Mouse (Mus musculus): Measurements from ENCODE around the gene Ppp2r3a. TPM values are rescaled to one million over a fixed set of nuclear protein-coding genes. Genes with fewer than 3 reads are reported as not detected.

Gene Ppp2r3a
- total RNA-seq, 2 experiments from 2014 or later = 15.4 to 17.7 TPM

DNA sequence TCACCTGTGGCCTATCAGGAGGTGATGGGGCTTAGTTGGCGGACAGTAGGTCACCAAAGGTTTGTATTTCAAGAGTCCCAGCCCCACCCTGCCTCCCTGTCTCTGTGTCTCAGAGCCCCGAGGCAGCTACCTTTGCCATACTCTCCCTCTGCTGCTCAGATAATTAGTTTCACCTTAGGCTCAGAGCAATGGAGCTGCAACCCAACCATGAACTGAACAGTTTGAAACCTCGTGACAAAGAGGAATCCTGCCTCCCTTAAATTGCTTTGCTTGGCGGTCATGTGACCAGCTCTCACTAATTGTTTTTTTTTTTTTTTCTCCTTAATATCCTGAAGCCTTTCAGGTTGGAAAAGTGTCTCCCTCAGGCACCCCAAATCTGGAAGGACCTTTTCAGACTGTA is 9.8 kb upstream of the Ppp2r3a start:
- no peak for DNase-seq (ENCODE audit: low spot score in 2 of 2)
- intact Hi-C loops (cut with DNase I) = no loop called here

DNA sequence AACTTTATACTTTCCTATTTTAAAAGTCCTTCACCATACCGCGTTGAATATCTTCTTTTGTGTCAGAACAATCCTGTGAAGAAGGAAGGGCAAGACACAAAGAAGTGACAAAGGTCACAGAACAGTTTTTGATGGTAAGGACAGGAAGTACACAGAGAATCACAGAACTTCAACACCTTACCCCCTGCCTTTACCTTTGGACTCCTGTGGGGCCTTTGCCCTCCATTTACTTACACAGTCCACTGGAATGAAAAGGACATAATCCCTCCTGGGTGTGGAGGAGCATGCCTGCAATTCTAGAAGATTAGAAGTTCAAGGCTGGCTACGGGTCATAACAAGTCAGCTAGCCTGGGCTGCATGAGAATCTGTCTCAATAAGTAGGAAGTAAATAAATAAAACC is 1.5 kb upstream of the Ppp2r3a start:
- intact Hi-C loops (cut with DNase I) = loop anchor here (5.0 kb wide), 1 partner anchor 66 kb away; no protein-coding TSS in a partner anchor
- DNase-seq (ENCODE audit: low spot score in 2 of 2) = no peak

DNA sequence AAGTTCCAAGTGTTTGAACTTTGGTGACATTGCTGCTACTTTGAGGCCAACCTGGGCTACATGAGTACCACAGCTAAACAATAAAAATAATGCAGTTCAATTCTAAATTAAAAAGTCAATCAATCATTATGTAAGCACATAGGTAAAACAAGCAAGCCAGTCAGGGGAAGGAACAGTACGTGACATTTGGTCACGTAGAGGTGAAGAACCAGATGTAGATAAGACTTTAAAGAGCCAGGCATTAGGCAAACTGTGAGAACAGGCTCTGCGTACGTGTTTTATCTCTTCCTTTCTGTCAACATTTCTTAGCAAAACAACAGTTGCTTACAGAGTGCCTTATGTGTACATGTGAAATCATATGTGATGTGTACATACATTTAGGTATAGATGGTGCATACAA is 946 bp upstream of the Ppp2r3a start:
- no peak for DNase-seq (ENCODE audit: low spot score in 2 of 2)
- intact Hi-C loops (cut with DNase I) = loop anchor here (5.0 kb wide), 1 partner anchor 65 kb away; no protein-coding TSS in a partner anchor

DNA sequence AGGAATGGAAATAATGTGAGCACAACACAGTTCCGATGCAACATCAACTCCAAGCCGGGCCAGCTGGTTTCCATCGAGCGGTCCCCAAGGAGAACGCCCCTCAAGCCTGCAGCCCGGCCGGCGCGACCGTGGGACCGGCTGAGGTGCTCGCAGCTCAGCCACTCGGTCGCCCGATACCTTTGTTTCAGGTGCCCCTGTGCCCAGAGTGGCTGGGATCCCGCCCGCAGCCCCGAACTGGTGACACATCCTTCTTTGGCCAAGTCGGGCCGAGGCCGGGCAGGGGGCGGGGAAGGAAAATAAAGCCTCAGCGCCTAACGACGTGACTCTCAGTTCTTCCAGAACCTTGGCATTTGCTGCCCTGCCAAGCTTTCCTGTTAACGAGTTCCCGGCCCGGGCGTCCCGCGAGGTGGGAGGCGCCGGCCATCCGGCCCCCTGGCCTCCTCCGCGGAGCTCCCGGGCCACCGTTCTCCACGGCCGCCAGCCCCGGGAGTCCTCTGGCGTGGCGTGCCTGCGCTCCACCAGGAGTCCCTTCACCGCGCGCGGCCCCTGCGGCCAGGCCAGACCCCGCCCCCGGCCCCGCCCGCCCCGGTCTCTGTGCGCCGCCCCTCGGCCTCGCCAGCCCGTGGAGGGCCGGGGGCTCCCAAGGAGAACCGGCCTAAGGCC is 483 bp downstream of the Ppp2r3a start:
- DNase-seq (ENCODE audit: low spot score in 2 of 2) = peak in 1 of 2 experiments; percentile 58
- intact Hi-C loops (cut with DNase I) = loop anchor here (5.0 kb wide), 1 partner anchor 64 kb away; no protein-coding TSS in a partner anchor

DNA sequence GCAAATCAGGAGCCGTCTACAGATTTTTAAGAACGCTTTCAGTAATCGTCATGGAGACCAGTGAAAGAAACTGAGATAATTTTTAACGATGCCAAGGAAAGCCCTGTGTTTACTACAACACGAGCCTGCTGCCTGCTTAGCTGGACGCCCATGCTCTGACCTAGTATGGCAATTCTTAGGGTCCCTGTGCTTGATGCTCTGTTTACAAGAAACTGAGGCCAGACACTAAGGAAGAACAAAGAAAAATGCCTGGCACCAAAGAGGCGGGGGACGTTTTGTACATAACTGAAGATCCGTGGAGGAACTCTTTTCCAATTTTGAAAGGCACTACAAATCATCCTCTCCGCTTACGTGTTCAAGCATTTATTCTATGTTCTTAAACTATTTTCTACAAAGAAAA is 1.1 kb downstream of the Ppp2r3a start:
- intact Hi-C loops (cut with DNase I) = loop anchor here (5.0 kb wide), 1 partner anchor 63 kb away; no protein-coding TSS in a partner anchor
- peak; percentile 11 to 23 for DNase-seq (ENCODE audit: low spot score in 2 of 2)

DNA sequence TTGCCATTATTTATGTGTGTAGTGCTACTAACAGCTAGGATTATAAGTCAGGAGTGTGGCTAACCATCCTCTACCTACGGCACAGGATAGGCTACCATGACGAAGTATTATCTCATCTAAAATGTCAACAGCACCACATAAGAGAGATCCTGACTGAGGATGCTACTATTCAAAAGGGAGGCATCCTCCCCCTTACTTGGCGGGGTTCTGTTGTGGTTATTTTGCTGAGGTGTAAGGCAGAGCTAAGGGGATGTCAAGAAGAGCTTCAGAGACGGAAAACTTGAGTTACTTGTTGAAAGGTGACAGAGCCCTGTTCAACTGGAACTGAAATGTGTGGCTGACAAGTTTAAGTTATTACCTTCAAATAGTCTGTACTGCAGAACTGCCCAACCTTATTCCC is 2.0 kb downstream of the Ppp2r3a start:
- intact Hi-C loops (cut with DNase I) = loop anchor here (5.0 kb wide), 1 partner anchor 62 kb away; no protein-coding TSS in a partner anchor
- no peak for DNase-seq (ENCODE audit: low spot score in 2 of 2)

DNA sequence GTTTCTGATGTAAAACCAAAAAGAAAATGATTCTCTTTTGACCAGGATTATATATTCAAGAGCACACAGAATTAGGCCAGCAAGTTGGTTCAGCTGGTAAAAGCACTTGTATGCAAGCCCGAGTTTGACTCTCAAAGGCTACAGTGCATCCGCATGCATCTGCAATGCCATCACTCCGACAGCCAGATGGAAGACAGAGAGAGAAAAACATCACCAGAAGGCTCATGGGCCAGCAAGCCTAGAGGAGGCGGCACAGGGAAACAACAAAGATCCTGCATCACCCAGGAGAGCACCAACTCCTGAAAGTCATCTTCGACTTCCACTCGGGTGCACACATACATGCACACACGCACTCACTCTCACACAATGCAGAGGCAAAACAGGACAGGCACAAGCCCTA is 4.1 kb downstream of the Ppp2r3a start:
- DNase-seq (ENCODE audit: low spot score in 2 of 2) = peak in 1 of 2 experiments; percentile 9
- intact Hi-C loops (cut with DNase I) = no loop called here

DNA sequence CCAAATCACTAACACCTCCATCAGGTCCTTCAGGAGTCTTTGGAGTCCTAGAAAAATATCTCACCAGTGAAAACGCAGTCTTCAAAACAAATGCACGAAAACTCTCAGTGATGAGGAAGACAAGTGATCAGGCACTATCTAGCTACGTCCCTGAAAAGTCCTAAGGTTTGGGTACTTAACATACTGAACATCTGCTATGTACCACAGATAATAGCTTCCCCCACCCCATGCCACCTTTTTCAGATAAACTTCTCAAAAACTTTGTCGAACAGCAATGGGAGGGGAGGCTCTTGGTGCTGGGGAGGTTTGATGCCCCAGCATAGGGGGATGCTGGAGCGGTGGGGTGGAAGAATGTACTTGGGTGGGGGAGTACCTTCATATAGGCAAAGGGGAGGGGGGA is 6.1 kb downstream of the Ppp2r3a start:
- intact Hi-C loops (cut with DNase I) = no loop called here
- no peak for DNase-seq (ENCODE audit: low spot score in 2 of 2)

DNA sequence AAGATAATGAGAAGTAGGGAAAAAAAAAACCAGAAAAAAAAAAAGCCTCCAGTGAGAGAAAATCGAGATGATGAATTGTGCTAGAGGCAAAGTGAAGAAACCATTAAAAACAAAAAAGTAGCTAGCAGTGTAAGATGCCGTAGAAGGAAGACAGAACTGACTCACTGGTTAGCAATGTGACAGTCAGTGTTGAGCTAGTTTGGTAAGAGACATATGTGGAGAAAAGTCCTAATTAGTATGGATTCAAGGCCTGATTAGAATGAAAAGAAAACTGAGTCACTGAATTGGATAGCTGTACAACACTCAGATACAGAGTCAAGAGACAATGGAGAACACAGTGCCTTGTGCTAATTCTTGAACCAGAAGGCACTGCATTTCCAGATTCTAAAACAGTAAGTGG is 7.9 kb downstream of the Ppp2r3a start:
- intact Hi-C loops (cut with DNase I) = no loop called here
- DNase-seq (ENCODE audit: low spot score in 2 of 2) = no peak

DNA sequence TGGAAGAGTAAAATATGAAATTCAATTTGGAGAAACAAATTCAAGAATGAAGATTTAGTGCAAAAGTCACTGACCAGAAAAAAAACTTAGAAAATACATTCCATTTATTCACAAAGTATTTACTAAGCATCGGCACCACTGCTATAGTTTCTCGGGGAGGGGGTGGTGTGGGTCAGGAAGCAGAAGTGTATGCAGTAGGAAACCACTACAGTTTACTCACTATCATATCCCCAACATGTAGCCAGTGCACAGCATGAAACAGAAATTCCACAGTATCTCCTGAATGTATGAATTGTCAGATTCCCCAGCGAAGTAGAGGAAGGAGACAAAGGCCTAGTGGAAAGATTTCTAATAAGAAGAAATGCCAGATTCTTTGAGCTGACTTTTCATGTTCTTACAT is 11.4 kb downstream of the Ppp2r3a start:
- no peak for DNase-seq (ENCODE audit: low spot score in 2 of 2)
- intact Hi-C loops (cut with DNase I) = no loop called here

DNA sequence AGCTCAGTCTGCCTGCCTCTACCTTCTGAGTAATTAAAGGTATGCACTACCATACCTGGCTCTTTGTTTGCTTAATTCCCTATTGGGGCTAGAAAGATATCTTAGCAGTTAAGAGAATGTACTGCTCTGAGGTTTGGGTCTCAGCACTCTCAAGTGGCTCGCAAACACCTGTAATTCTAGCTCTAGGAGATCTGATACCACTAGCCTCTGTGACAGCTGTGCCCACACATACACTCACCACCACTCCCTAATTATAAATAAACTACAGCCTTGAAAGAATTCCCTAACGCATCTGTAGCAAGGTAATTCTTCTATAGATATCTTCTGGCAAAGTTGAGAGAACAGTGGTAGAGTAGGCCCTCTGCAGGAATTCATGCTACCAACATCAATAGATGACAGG is 15.8 kb downstream of the Ppp2r3a start:
- DNase-seq (ENCODE audit: low spot score in 2 of 2) = no peak
- intact Hi-C loops (cut with DNase I) = no loop called here

DNA sequence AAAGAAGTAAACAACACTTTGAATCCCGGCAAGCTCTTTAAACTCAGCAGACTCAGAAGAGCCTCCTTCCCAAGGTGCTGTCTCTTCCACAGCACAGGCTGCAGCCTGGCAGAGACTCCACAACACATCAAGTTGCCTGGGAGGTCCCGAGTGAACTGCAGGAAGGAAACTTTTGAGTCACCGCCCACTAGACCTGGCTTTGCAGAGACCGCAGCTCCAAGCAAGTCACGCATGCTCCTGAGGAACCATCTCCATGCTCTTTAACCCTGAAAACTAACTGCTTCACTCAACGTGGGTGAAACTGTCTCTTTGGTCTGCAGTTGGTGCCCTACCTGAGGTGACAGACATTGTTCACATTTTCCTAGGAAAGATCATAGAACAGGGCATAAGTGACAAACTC is 19.6 kb downstream of the Ppp2r3a start:
- intact Hi-C loops (cut with DNase I) = no loop called here
- DNase-seq (ENCODE audit: low spot score in 2 of 2) = no peak

DNA sequence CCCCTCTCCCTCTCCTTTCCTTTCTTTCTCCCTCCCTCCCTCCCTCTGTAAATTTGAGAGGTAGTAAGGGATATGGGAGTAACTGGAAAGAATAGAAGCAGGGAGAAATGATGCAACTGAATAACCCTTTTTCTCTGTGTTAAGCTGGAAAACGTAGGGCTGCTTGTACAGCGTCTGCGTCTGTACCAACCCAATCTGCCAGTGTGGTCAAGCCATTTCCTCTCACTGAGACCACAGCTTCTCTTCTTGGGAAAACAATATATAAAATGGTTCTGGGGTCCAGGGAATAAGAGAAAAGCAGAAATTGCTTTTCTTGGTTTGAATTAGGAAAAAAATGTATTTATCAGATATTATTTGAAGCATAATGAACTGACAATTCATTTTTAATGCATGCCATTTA is 21.6 kb downstream of the Ppp2r3a start:
- intact Hi-C loops (cut with DNase I) = no loop called here
- DNase-seq (ENCODE audit: low spot score in 2 of 2) = no peak

DNA sequence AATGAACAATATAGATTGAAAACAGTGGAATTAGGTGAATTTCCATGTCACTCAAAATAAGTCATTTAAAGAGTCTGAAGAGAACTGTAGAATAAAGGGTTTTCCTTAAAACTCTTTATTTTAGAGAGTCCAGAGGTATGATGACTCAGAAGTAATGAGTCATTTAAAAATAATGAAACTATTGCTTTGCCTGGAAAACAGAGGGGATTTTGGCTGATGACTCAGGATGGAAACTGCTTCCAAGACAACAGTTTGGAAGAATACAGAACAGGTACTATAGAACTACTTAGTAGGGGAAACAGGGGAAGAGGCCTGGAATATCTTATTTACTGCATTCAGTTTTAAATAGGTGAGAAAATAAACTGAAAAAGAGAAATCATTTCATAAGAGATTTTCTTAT is 22.7 kb downstream of the Ppp2r3a start:
- no peak for DNase-seq (ENCODE audit: low spot score in 2 of 2)
- intact Hi-C loops (cut with DNase I) = no loop called here

DNA sequence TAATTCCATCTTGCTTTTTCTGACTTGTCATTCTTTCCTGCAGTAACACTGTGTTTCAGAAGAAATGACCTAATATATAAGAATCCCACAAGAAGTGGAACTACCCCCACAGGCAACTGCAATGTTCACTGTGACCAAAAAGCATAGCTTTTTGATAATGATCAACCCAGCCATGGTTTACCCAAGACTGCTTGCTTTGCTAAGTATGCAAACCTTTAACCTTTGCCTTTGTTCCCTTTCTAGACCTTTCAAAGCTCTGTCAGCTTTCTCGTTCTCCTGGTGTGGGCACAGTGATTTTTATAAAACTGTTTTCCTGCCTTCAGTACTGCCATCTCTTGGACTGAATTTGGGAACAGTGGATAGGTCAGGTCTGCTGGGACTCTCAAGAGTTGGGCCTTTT is 43.6 kb downstream of the Ppp2r3a start:
- intact Hi-C loops (cut with DNase I) = no loop called here

DNA sequence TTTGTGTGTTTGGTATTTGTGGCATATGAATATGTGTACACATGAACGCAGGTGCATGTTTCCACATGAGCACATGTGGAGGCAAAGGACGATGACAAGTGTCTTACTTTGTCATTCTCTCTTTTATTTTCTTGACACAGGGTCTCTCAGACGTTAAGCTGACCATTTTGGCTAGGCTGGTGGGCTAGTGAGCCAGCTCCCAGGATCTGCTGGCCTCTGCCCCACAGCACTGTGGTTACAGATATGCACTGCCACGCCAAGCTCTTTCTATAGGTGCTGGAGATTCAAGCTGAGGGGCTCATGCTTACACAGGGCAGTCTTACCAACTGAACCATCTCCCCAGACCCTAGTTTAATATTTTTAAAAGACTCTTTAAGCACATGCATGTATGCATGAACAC is 45.1 kb downstream of the Ppp2r3a start:
- no peak for DNase-seq (ENCODE audit: low spot score in 2 of 2)
- intact Hi-C loops (cut with DNase I) = no loop called here

More for the DNA sequence above, 43.6 kb downstream of the Ppp2r3a start:
- no peak for DNase-seq (ENCODE audit: low spot score in 2 of 2)

DNA sequence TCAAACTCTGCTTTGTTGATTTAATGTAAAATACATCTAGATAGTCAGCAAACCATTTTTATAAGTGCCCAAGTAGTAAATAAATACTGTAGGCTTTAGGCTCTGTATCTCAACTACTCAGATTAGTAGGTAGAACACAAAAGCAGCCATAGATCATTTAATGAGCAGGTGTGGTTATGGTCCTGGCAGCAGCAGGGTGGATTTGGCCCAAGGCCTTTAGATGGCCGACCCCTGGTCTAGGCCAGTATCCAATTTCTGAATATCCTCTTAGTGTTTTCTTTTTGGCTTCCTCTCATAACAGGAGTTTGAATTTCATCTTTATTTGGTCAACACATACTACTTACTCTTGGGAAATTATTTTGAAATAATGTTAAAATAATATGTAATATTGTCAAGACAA is 46.4 kb downstream of the Ppp2r3a start:
- intact Hi-C loops (cut with DNase I) = no loop called here
- no peak for DNase-seq (ENCODE audit: low spot score in 2 of 2)

DNA sequence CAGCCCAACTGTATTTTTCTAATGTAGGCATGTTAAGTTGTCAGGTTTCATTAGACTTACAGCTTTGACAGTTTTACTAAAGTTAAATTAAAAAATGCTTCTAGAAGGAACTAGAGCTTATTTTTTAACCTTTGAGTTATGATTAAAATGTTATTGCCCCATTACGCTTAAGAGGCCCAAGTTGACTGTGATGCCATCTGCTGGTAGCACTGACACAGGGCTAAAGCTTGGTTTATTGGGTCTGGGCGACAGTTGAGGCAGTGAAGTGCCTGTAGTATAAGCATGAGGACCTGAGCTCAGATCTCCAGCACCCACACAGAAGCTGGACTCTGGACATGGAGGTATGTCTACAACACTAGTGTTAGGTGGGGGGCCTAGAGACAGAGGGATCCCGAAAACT is 47.5 kb downstream of the Ppp2r3a start:
- no peak for DNase-seq (ENCODE audit: low spot score in 2 of 2)
- intact Hi-C loops (cut with DNase I) = no loop called here

DNA sequence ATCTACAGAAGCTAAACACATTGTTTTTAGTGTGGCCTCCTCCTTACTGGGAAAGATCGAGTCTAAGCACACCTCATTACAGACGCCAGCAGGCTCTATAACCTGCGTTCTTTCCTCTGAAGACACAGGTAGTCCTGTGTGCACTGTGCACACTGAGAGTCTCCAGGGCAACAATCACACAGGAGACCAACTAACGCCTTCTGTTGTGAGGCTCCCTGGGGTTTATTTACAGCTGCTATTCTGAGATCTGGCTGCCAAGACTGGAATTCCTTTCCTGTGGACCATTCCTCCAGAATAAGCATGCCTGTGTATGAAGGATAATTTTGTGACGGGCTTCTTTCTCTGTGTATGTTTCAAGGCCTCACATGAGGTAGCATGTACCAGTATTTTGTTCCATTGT is 51.0 kb downstream of the Ppp2r3a start:
- intact Hi-C loops (cut with DNase I) = no loop called here
- peak in 1 of 2 experiments; percentile 11 for DNase-seq (ENCODE audit: low spot score in 2 of 2)

DNA sequence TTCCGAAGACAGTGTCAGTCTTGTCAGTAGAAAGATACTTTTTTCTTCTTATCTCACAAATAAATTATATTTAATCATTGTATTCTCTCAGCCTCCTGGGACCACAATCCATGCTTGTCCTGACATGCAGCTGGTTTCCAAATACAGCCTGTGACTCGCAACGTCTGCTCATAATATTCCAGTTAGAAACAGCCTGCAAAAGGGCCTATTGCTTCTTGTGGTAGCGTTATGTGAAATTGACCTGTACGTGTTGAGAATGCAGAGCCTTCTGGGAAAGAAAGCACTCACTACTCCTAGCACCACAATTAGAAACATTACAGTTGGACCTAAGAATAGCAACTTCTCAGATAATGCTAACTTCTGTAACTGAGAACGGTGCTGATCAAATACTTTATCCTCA is 52.8 kb downstream of the Ppp2r3a start:
- intact Hi-C loops (cut with DNase I) = no loop called here
- no peak for DNase-seq (ENCODE audit: low spot score in 2 of 2)

DNA sequence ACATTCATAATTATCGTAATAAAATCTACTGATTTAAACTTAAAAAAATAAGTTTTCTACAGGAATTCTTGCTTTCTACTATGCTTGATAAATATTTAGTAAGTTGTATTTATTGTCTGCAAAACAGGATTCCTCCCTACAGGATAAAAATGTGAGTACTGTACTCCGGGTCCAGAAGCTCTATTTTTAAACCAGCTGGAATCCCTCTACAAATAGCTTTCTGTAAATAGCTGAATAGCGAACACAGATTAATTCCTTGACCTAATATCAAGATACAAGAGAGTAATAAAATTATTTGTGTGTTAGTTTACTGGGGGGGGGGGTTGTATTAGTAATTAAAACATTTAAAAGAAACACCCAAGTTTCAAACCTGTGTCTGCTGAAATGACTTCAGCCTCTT is 53.3 kb downstream of the Ppp2r3a start:
- intact Hi-C loops (cut with DNase I) = no loop called here

More for the DNA sequence above, 53.3 kb downstream of the Ppp2r3a start:
- DNase-seq (ENCODE audit: low spot score in 2 of 2) = no peak
